Mouse (Mus musculus): ENCODE results near the gene Gusb. TPM values are rescaled to one million over a fixed set of nuclear protein-coding genes. Genes with fewer than 3 reads are reported as not detected.
A peak's percentile ranks its signal among the peaks of the same experiment; 100 is the strongest.

The Gusb gene
- polyA plus RNA-seq (2012; rRNA removed) = 55.1 and 57.5 TPM in 2 replicates

DNA sequence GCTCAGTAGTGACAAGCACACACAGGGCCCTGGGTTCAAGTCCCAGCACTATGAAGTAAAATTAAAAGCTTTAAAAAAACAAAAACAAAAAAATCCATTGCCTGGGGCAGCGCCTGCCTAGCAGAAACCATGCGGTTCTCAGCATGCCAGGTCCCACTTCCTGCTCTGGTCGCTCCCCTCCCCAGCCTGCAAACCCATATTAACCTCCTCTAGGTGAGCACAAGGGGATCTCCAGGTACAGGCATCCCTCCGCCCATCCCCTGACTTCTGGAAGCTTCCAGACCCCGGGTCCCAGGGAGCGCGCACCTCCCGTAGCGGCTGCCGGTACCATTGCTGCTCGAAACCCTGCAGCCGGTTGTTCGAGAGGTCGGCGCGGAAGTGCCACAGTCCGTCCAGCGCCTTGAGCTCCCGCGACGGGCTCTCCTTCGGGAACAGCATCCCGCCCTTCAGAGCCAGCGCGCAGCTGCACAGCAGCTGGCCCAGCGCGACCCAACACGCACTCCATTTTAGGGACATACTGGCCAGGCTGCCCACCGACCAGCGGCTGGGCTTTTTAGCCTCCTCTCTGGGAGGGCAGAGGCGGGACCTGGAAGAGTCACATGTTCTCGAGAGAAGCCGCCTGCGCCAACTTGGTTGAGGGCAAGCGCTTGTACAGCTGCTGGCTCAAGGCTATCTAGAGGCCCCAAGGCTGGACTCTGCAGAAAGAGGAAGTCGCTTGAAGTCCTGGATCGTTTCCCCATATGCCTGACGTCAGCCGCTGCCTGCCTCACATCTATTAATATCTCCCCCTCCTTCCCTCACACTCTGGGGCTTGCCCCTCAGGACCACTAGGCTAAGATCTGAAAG is at the start of gene Gusb:
Gene Gusb (minus strand): TSS at position 749 of the 846 bp plus-strand sequence.
- DNase-seq = peak; percentile 67
- no peaks in the 10 kb centered on the region for H3K27me3 ChIP-seq (ENCODE audit: control insufficient read depth, insufficient read depth, low read length)
- no peaks in the 10 kb centered on the region for H3K36me3 ChIP-seq (ENCODE audit: control insufficient read depth, insufficient read depth, low read length)
- WGBS = under 1% methylated on average over 39 of the region's 39 CpGs
- no peak within 1 kb of the TSS for H3K27ac ChIP-seq (ENCODE audit: control insufficient read depth, insufficient read depth, low read length)
- TF ChIP-seq POLR2A (IDR thresholded peaks at IDR 0.05; ENCODE audit: control insufficient read depth, extremely low read depth, insufficient read depth, low read length, poor library complexity) (peak; percentile 50; the same call in 1 of the 2 replicates), CTCF (IDR thresholded peaks at IDR 0.05; ENCODE audit: borderline replicate concordance, control insufficient read depth, extremely low read depth, insufficient read depth, low read length, poor library complexity) (no peak)
- peaks cover 14% of the 10 kb centered on the region for H3K4me1 ChIP-seq (replicated peaks; ENCODE audit: control insufficient read depth, insufficient read depth, low read length)
- H3K4me3 ChIP-seq (ENCODE audit: control insufficient read depth, insufficient read depth, low read length) = peak within 1 kb of the TSS; percentile 75

DNA sequence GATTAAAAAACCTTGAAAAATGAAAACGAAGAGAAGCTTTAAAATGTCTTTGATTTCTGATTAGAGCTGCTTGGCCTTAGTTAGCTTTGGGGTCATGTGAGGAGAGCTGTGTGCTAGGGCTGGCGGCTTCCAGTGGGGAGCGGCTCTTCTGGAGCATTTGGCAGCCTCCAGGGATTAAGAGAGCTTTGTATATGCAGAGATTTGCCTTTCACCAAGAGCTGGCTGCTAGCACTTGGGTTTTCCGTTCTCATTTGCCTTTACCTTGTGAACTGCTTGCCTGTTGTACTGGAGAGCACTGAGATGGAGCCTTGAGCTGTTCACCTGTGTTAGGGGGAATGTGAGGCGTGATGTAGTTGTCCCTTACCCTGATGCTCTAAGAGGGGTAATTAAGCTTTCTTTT is 49.7 kb upstream of the Gusb start:
- 95% methylated on average over 5 of the region's 5 CpGs for WGBS
- TF ChIP-seq POLR2A (IDR thresholded peaks at IDR 0.05; ENCODE audit: control insufficient read depth, extremely low read depth, insufficient read depth, low read length, poor library complexity) (no peak), CTCF (IDR thresholded peaks at IDR 0.05; ENCODE audit: borderline replicate concordance, control insufficient read depth, extremely low read depth, insufficient read depth, low read length, poor library complexity) (no peak)
- no peak for DNase-seq
- Histone ChIP-seq H3K27me3 (ENCODE audit: control insufficient read depth, insufficient read depth, low read length) (no peaks in the 10 kb centered on the region), H3K4me3 (ENCODE audit: control insufficient read depth, insufficient read depth, low read length) (no peak overlapping the region), H3K4me1 (replicated peaks; ENCODE audit: control insufficient read depth, insufficient read depth, low read length) (no peaks in the 10 kb centered on the region), H3K36me3 (ENCODE audit: control insufficient read depth, insufficient read depth, low read length) (peaks cover 32% of the 10 kb centered on the region), H3K27ac (ENCODE audit: control insufficient read depth, insufficient read depth, low read length) (no peak overlapping the region)

DNA sequence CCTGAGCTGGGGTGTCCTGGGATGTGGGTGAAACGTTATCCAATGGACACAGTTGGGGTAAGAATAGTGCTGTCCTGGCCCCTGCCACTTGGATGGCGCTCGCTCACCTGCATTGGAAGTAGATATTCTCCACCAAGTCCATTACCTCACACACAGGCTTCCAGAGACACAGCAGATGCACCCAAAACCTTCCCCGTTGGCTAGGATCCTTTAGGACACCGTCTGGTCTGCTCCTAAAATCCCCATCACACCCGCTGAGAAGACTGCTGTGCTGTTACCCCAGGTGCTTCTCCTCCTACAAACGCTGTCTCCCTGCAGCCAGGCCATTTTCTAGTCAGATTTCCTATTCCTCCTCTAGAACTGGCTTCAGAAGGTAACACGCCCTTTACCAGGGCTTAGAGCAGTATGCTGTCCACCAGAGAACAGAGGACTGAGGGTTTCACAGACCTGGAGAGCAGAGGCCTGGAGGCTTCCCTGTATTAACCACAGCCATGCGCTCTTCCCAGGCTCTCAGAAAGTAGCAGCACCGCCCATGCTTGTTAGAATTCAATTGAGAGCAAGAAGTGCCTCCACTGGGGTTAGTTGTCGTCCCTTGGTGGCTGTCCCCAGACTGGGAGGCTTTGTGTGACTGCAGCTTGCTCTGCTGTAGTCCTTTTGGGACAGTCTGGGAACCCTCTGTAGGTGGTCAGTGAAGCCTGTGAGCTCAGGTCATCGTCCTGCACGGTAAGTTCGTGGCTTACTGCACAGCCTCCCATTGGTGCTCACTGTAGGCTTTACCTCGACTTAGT is 48.4 kb upstream of the Gusb start:
- Histone ChIP-seq H3K36me3 (ENCODE audit: control insufficient read depth, insufficient read depth, low read length) (peaks cover 42% of the 10 kb centered on the region), H3K27ac (ENCODE audit: control insufficient read depth, insufficient read depth, low read length) (no peak overlapping the region), H3K4me1 (replicated peaks; ENCODE audit: control insufficient read depth, insufficient read depth, low read length) (no peaks in the 10 kb centered on the region), H3K27me3 (ENCODE audit: control insufficient read depth, insufficient read depth, low read length) (no peaks in the 10 kb centered on the region), H3K4me3 (ENCODE audit: control insufficient read depth, insufficient read depth, low read length) (no peak overlapping the region)
- no peak for TF ChIP-seq POLR2A (IDR thresholded peaks at IDR 0.05; ENCODE audit: control insufficient read depth, extremely low read depth, insufficient read depth, low read length, poor library complexity)
- TF ChIP-seq CTCF (IDR thresholded peaks at IDR 0.05; ENCODE audit: borderline replicate concordance, control insufficient read depth, extremely low read depth, insufficient read depth, low read length, poor library complexity) = no peak
- 96% methylated on average over 15 of the region's 15 CpGs for WGBS
- no peak for DNase-seq

DNA sequence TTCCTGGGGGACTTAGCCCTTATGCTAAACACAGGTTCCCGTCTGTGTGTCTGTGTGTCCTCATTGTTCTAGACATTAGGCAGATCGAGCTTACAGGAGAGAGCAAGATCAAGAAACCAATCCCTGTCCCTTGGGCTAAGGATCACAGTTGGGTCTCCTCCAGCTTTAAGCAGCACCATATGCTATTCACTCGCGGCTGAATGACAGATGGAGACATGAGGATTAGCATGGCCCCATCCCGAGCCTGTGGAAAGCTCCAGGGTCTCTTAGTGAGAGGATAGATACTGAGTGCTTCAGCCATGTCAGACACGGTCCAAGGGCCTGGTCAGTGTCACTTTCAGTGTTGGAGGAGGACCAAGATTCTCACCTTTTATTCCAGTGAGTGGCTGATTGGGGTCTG is 47.6 kb upstream of the Gusb start:
- 95% methylated on average over 6 of the region's 6 CpGs for WGBS
- Histone ChIP-seq H3K36me3 (ENCODE audit: control insufficient read depth, insufficient read depth, low read length) (peaks cover 42% of the 10 kb centered on the region), H3K27ac (ENCODE audit: control insufficient read depth, insufficient read depth, low read length) (no peak overlapping the region), H3K27me3 (ENCODE audit: control insufficient read depth, insufficient read depth, low read length) (no peaks in the 10 kb centered on the region), H3K4me3 (ENCODE audit: control insufficient read depth, insufficient read depth, low read length) (no peak overlapping the region), H3K4me1 (replicated peaks; ENCODE audit: control insufficient read depth, insufficient read depth, low read length) (no peaks in the 10 kb centered on the region)
- DNase-seq = no peak
- TF ChIP-seq CTCF (IDR thresholded peaks at IDR 0.05; ENCODE audit: borderline replicate concordance, control insufficient read depth, extremely low read depth, insufficient read depth, low read length, poor library complexity) (no peak), POLR2A (IDR thresholded peaks at IDR 0.05; ENCODE audit: control insufficient read depth, extremely low read depth, insufficient read depth, low read length, poor library complexity) (no peak)

DNA sequence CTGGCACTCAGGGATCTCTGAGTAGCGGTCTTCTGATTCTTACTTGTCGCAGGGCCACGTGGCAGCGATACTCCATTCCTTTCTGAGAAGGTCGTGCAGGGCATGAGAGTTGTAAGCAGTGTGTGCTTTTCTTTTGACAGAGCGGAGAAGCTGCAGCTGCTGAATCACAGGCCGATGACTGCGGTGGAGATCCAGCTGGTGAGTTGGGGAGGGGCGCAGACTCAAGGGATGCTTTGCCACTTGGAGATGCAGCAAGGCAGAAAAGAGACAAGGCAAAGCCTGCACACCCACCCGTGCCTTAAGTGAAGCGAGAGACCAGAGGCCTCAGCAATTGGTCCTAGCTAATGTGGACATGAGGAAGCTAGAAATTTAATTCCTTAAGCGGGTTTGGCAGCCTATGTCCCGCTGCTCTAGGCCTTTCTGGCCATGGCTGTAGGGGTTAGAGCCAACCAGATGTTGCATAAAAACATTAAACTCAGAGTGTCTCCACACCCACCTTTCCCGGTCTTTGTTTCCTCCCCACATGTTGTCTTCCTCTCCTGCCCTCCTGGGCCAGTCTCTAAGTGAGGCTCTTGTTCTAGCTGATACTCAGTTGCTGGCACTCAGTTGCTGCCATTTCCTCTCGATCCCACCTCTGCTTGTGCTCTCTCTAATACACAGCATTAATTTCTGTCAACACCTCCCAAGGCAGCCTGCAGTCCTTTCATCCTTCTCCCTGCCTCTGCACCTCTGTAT is 46.1 kb upstream of the Gusb start:
- WGBS = 93% methylated on average over 15 of the region's 15 CpGs
- H3K36me3 ChIP-seq (ENCODE audit: control insufficient read depth, insufficient read depth, low read length) = peaks cover 41% of the 10 kb centered on the region
- no peaks in the 10 kb centered on the region for H3K4me1 ChIP-seq (replicated peaks; ENCODE audit: control insufficient read depth, insufficient read depth, low read length)
- no peak for DNase-seq
- no peak overlapping the region for H3K4me3 ChIP-seq (ENCODE audit: control insufficient read depth, insufficient read depth, low read length)
- no peak for TF ChIP-seq CTCF (IDR thresholded peaks at IDR 0.05; ENCODE audit: borderline replicate concordance, control insufficient read depth, extremely low read depth, insufficient read depth, low read length, poor library complexity)
- TF ChIP-seq POLR2A (IDR thresholded peaks at IDR 0.05; ENCODE audit: control insufficient read depth, extremely low read depth, insufficient read depth, low read length, poor library complexity) = no peak
- no peak overlapping the region for H3K27ac ChIP-seq (ENCODE audit: control insufficient read depth, insufficient read depth, low read length)
- no peaks in the 10 kb centered on the region for H3K27me3 ChIP-seq (ENCODE audit: control insufficient read depth, insufficient read depth, low read length)

DNA sequence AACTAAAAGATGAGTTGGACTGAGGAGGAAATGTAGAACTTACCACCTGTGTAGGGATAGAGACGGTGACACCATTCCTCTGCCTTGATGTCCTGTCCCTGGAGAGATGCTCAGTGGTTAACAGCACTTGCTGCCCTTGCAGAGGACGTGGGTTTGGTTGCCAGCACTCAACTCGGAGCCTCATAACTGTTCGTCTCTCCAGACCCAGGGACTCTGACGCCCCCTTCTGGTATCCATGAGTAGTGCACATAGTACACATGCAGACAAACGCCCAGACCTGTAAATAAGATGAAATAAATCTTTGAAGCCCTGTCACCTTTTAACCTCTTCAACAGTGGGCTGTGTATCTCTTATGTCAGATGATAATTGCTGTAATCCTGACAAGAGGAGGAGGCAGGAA is 44.2 kb upstream of the Gusb start:
- Histone ChIP-seq H3K4me1 (replicated peaks; ENCODE audit: control insufficient read depth, insufficient read depth, low read length) (no peaks in the 10 kb centered on the region), H3K27ac (ENCODE audit: control insufficient read depth, insufficient read depth, low read length) (no peak overlapping the region), H3K36me3 (ENCODE audit: control insufficient read depth, insufficient read depth, low read length) (peaks cover 51% of the 10 kb centered on the region), H3K27me3 (ENCODE audit: control insufficient read depth, insufficient read depth, low read length) (no peaks in the 10 kb centered on the region), H3K4me3 (ENCODE audit: control insufficient read depth, insufficient read depth, low read length) (no peak overlapping the region)
- no peak for DNase-seq
- 91% methylated on average over 6 of the region's 6 CpGs for WGBS
- TF ChIP-seq POLR2A (IDR thresholded peaks at IDR 0.05; ENCODE audit: control insufficient read depth, extremely low read depth, insufficient read depth, low read length, poor library complexity) (no peak), CTCF (IDR thresholded peaks at IDR 0.05; ENCODE audit: borderline replicate concordance, control insufficient read depth, extremely low read depth, insufficient read depth, low read length, poor library complexity) (peak; percentile 70; the same call in 1 of the 2 replicates)

All from thymus, adult 2 months (tissue).